Mouse (Mus musculus) macrophage (primary cell): ENCODE data around the gene Stk35. TPM values are rescaled to one million over a fixed set of nuclear protein-coding genes. Genes with fewer than 3 reads are reported as not detected.

Experiments
- H3K27ac ChIP-seq: fragments of 350-480 bp; formaldehyde crosslinking; 2 replicates; pipeline ENCODE4 v1.9.0; 2021
- H3K36me3 ChIP-seq: fragments of 350-480 bp; formaldehyde crosslinking; 2 replicates; pipeline ENCODE4 v1.9.0; 2021; ENCODE audit errors: inconsistent target
- H3K4me3 ChIP-seq: fragments of 350-480 bp; formaldehyde crosslinking; 2 replicates; pipeline ENCODE4 v1.9.0; 2021; ENCODE audit errors: inconsistent target
- H3K79me2 ChIP-seq: fragments of 350-480 bp; formaldehyde crosslinking; 2 replicates; pipeline ENCODE4 v1.9.0; 2021; ENCODE audit errors: inconsistent target
- WGBS: methylation state at CpG from one replicate; pipeline ENCODE4 v1.1.7; 2026; ENCODE audit warnings: inconsistent platforms; ENCODE audit not compliant: missing documents; 5-methylcytosine and 5-hydroxymethylcytosine counted together
- polyA plus RNA-seq: library from polyadenylated mRNA; stranded (reverse); fragments of 250-400 nt; gene quantifications from 3 replicates; pipeline ENCODE4 v1.2.4, GENCODE M21; 2018; ENCODE audit warnings: inconsistent platforms
- total RNA-seq, 78 experiments: library from RNA; depleted of rRNA; stranded (reverse); fragments of 250-400 nt; gene quantifications; 1 replicate in 9 of 78; 2 replicates in 24 of 78; 3 replicates in 43 of 78; 4 replicates in 2 of 78; pipeline ENCODE4 v1.2.4; 2018; ENCODE audit warnings: inconsistent platforms in 56 of 78

The Stk35 gene
- 100 to 1,000 TPM in 2 of 26 experiments, 10 to 100 TPM in 24; 23.7 to 119 (median 44.9) TPM for total RNA-seq (2018; cell fraction: chromatin; rRNA removed)
- total RNA-seq (2018; cell fraction: cytosol; rRNA removed): 10 to 100 TPM; 13.5 to 32.3 (median 16.9) TPM
- total RNA-seq (2018; cell fraction: nucleus; rRNA removed): 100 to 1,000 TPM in 1 of 26 experiments, 10 to 100 TPM in 25; 27.7 to 120 (median 41.9) TPM
- 7.1 to 11.0 TPM (median 10.4 TPM) in 3 replicates for polyA plus RNA-seq

DNA sequence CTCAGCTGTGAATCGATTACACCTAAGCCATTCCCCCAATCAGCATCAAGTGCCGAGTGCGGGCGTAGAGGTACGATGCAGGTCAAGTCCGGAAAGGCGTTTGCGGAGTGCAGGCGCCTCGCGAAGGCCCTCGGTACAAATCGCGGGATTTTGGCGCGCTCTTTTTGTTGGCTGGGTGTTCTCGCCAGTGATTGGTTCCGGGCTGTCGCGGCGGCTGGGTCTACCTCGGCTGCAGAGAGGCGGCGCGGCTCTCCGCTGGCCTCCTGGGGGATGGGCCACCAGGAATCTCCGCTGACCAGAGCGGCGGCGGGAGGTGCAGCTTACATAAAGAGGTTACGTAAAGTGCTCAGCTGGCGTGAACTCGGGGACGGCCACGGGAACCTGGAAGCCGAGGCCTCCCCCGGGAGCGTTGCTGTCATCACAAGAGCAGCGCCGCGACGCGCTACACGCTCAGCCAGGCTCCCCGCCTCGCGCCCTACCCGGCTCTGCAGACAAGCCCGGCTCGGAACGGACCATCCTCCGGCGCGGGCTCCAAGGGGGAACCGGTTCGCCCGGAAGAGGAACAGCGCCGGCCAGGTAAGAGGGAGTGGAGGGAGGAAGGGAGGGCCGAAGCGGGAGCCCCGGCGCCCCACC lies at the start of gene Stk35:
Gene Stk35, plus strand, starts transcription at position 247 of the 633 bp plus-strand sequence.
- 1% methylated on average over 63 of the region's 63 CpGs for WGBS
- H3K36me3 ChIP-seq: no peaks in the 10 kb centered on the region
- H3K27ac ChIP-seq: peak within 1 kb of the TSS; percentile 83
- H3K79me2 ChIP-seq: peaks cover 38% of the 10 kb centered on the region
- peak within 1 kb of the TSS; percentile 80 for H3K4me3 ChIP-seq

DNA sequence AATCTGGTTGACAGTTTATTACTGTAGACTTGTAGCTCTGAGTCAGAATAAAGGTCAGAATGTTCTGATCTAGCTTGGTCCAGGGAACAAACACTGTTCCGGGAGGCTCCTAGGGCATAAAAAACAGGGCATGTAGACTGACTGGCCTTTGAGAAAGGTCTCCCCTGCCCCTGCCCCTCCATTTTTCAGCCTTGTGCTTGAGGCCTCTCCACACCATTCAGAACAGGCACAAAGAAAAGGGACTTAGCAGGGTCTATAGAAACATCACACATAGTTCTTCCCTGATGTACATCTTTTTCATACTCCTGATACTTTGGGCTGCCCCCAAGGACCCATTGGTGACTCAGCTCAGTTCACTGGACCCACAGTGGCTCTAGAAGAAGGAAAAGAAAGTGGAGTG lies 18.3 kb upstream of the Stk35 start:
- no peak overlapping the region for H3K4me3 ChIP-seq
- WGBS: 86% methylated on average over 1 of the region's 1 CpGs
- no peaks in the 10 kb centered on the region for H3K79me2 ChIP-seq
- H3K36me3 ChIP-seq: no peaks in the 10 kb centered on the region
- H3K27ac ChIP-seq: no peak overlapping the region

DNA sequence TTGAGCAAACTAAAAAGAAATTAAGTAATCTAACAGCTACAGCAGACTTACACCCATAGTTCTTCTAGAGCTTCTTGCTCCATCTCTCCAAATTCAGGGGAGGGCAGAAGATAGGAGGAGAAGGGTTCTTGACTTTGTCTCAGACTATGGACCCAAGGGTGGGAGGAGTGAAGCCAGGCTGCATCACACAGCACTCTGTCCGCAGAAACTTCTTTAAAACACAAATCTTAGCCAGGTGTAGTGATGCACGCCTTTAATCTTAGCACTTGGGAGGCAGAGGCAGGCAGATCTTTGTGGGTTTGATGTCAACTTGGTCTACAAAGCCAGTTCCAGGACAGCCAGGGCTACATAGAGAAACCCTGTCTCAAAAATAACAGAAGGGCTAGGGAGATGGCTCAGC lies 3.8 kb upstream of the Stk35 start:
- no peak overlapping the region for H3K4me3 ChIP-seq
- no peak overlapping the region for H3K27ac ChIP-seq
- WGBS: 85% methylated on average over 2 of the region's 2 CpGs
- no peaks in the 10 kb centered on the region for H3K79me2 ChIP-seq
- H3K36me3 ChIP-seq: no peaks in the 10 kb centered on the region

DNA sequence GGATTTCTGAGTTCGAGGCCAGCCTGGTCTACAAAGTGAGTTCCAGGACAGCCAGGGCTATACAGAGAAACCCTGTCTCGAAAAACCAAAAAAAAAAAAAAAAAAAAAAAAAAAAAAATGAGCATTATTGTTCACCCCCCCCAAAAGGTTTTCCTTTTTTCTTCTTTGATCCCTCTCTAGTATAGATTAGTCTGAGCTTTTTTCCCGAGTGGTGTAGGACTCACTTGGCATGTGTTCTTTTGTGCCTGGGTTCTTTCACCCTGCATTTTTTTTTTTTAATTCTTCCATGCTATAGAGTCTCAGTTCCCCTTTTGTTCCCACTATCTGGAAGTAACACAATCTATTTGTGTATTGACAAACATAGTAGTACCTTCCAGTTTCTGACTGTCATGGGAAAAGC lies 2.6 kb upstream of the Stk35 start:
- 85% methylated on average over 1 of the region's 3 CpGs for WGBS
- Histone ChIP-seq H3K36me3 (no peaks in the 10 kb centered on the region), H3K4me3 (no peak overlapping the region), H3K27ac (no peak overlapping the region), H3K79me2 (peaks cover 12% of the 10 kb centered on the region)

DNA sequence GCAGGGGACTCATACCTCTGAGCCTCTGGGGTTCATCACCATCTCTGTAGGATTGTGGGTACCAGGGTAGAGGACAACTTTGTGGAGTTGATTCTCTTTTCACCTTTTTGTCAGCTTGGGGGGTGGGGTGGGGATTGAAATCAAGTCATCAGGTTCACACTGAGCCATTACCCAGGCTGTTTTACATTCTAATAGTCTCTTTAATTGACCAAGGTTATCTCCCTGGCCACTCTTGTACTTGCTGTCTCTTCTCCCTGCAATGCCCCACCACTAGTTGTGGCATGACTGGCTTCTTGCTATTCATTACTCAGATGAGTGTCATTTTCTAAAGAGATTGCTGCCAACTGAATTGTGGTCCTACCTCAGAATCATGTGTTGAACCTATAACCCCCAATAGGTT lies 1.9 kb upstream of the Stk35 start:
- Histone ChIP-seq H3K36me3 (no peaks in the 10 kb centered on the region), H3K27ac (no peak overlapping the region), H3K79me2 (peaks cover 19% of the 10 kb centered on the region), H3K4me3 (no peak overlapping the region)

DNA sequence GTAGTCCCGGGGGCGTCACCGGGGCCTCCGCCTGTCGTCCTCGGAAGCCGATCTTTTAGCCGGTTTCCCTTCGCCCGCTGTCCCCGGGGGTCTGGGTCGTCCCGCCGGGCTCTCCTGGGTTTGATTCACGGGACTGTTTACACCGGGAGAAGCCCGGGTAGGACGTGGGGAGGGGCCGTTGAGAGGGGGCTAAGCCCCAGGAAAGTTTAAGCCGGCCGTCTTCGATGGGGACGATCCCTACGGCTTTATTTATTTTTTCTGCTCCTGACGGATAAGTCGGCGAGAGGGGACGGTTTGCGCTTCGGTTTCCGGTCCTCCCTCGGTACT lies 550 bp downstream of the Stk35 start:
- H3K4me3 ChIP-seq: peak overlapping the region; percentile 80
- H3K79me2 ChIP-seq: peaks cover 43% of the 10 kb centered on the region
- no peaks in the 10 kb centered on the region; the same call in 1 of the 2 replicates for H3K36me3 ChIP-seq
- WGBS: under 1% methylated on average over 32 of the region's 32 CpGs
- peak overlapping the region; percentile 83 for H3K27ac ChIP-seq

DNA sequence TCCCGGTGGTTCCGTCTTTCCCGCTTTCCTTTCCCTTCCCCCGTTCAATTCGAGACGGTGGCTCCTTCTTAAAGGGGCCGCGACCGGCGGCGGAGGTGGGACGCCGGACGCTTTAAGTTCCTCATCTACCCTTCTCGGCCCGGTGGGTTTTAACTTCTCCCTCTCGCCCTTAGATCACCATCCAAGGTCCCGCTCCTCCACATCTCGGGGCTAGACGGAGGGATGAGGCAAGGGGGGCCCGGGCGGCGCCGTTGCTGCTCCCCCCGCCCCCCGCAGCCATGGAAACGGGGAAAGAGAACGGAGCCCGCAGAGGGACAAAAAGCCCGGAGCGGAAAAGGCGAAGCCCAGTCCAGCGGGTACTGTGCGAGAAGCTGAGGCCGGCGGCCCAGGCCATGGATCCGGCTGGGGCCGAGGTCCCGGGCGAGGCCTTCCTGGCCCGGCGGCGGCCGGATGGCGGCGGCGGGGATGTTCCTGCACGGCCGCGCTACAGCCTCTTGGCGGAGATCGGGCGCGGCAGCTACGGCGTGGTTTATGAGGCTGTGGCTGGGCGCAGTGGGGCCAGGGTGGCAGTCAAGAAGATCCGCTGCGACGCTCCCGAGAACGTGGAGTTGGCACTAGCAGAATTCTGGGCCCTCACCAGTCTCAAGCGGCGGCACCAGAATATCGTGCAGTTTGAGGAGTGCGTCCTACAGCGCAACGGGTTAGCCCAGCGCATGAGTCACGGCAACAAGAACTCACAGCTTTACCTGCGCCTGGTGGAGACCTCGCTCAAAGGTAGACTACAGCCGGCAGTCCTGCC lies 1.1 kb downstream of the Stk35 start:
- WGBS: 2% methylated on average over 67 of the region's 73 CpGs

DNA sequence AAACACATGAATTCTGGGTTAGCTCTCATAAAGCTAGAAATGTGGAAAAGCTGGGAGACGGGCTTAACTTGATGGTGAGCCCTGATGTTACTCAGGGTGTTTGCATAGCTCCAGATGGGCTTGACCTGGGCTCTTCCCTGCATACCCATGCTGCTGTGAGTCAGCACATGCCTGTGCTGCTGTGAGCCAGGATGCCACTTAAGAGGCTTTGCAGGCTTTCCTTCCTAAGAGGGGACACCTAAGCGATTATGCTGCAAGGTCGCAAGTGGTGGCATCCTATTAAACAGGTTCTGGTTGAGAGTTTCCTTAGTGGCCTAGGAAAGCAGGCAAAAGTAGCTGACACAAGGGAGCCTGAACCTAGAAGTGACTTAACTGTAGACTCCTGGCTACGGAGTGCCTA lies 5.2 kb downstream of the Stk35 start:
- H3K36me3 ChIP-seq: peaks cover 7% of the 10 kb centered on the region
- WGBS: 88% methylated on average over 4 of the region's 4 CpGs
- H3K4me3 ChIP-seq: no peak overlapping the region
- peaks cover 89% of the 10 kb centered on the region for H3K79me2 ChIP-seq
- H3K27ac ChIP-seq: no peak overlapping the region

More for the DNA sequence above, 1.1 kb downstream of the Stk35 start:
- H3K4me3 ChIP-seq: peak overlapping the region; percentile 80
- no peaks in the 10 kb centered on the region; the same call in 1 of the 2 replicates for H3K36me3 ChIP-seq
- H3K79me2 ChIP-seq: peaks cover 49% of the 10 kb centered on the region
- peak overlapping the region; percentile 83 for H3K27ac ChIP-seq

DNA sequence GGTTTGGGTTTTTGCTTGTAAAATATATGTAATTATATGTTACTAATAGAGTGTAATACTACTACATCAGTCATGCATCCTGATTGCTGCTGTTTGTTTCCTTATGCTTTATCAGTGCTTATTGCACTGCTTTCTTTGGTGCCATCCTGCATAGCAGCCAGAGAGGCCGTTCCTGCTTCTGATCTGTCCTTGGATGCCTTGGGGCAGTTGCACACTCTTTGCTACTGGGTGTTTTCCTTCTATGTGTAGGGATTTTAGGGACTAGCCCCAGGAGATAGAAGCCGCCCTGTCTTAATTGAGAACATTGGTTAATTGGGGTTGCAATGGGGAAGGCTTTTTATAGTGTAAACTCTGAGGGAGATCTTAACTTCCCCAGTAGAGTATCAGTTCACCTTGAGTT lies 6.2 kb downstream of the Stk35 start:
- WGBS: 86% methylated on average over 2 of the region's 2 CpGs
- peaks cover 16% of the 10 kb centered on the region for H3K36me3 ChIP-seq
- H3K4me3 ChIP-seq: no peak overlapping the region
- peaks cover 99% of the 10 kb centered on the region for H3K79me2 ChIP-seq
- H3K27ac ChIP-seq: no peak overlapping the region

DNA sequence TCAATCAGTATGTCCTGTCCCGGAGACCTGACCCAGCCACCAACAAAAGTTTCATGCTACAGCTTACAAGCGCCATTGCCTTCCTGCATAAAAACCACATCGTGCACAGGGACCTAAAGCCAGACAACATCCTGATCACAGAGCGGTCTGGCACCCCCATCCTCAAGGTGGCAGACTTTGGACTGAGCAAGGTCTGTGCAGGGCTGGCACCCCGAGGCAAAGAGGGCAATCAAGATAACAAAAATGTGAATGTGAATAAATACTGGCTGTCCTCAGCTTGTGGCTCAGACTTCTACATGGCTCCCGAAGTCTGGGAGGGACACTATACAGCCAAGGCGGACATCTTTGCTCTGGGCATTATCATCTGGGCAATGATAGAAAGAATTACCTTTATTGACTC lies 10.2 kb downstream of the Stk35 start:
- Histone ChIP-seq H3K36me3 (peaks cover 37% of the 10 kb centered on the region), H3K79me2 (peaks cover 100% of the 10 kb centered on the region), H3K4me3 (no peak overlapping the region), H3K27ac (no peak overlapping the region)
- 97% methylated on average over 7 of the region's 7 CpGs for WGBS

DNA sequence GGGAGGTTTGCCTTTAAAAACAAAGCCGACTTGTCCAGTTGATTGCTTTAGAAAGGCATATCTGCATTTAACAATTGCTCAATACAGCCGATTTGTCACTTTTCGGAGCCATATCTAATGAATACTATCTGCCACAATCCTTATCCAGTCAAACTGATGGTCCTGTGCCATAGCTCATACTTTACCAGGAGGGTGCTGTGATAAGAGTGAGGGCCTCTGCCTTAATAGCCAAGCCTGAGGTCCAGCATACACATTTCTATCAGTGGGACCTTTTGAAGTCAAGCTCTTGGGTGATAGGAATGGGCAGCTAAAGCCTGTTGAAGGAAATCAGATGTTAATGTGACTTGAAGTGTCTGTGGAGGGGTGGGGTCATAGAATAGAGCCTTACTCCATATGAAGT lies 13.7 kb downstream of the Stk35 start:
- H3K4me3 ChIP-seq: no peak overlapping the region
- H3K79me2 ChIP-seq: peaks cover 100% of the 10 kb centered on the region
- no peak overlapping the region for H3K27ac ChIP-seq
- H3K36me3 ChIP-seq: peaks cover 42% of the 10 kb centered on the region
- WGBS: 96% methylated on average over 3 of the region's 3 CpGs

DNA sequence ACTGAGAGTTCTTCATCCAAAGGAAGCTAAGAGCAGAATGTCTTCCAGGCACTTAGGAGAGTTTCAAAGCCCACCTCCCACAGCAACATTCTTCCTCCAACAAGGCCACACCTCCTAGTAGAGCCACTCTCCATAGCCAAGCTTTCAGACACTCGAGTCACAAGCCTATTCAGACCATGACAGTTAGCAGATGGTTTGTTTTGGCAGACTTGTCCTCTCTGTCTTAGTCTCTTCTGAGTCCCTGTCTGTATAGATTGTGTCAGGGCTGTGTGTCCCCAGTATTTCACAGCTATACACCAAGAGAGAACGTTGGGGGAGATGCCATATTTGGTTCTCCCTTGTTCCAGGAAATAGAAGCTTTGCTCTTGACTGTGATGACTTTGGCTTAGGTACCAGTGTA lies 14.8 kb downstream of the Stk35 start:
- peaks cover 100% of the 10 kb centered on the region for H3K79me2 ChIP-seq
- H3K4me3 ChIP-seq: no peak overlapping the region
- no peak overlapping the region for H3K27ac ChIP-seq
- WGBS: 74% methylated on average over 2 of the region's 2 CpGs
- peaks cover 39% of the 10 kb centered on the region for H3K36me3 ChIP-seq

DNA sequence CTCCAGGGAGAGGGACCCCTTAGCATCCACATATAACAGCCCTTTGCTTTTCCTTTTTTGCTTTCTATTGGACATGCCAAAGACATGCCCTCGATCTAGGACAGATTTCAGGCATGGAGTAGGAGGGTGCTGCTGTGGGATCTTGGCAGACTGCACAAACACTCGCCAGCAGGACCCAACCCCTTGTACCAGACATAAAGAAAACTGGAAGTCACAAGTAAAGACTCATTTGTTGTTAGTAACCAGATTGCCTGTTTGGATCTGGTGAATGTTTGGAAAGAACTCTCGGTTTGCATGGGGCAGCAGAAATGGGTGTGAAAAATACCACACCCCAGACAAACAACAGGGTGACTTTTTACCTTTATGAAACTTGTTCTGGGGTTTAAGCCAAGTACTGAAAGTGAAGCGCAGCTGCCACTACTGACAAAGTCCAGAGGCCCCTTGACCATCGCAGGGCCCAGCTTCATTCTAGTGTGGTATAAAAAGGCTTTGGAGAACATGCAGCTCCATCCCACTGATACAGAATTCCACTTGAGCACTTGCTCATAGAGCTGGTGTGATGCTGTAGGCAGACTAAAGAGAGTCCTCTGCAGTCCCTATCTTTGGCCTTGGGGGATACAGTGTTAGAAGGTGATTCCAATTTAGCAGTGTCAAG lies 17.4 kb downstream of the Stk35 start:
- Histone ChIP-seq H3K79me2 (peaks cover 100% of the 10 kb centered on the region), H3K4me3 (no peak overlapping the region), H3K36me3 (peaks cover 13% of the 10 kb centered on the region; the same call in 1 of the 2 replicates), H3K27ac (no peak overlapping the region)
- WGBS: 95% methylated on average over 5 of the region's 5 CpGs

DNA sequence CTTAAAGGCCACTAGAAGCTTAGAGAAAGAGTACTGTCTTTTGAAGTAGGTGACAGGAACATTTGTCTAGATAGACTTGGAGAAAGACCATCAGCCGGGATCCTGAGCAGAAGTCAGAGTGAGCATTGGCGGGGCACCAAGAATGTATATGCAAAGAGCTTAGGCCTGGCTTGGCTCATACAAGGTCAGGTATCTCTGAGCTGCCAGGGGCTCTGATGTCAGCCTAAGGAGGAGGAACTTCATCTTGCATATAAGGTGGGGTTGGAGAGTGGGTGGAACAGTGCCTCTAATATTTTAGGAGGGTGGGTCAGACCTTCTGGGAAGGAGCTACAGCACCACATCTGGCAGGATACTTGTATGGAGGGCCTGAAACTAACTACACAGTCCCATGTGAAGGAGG lies 18.6 kb downstream of the Stk35 start:
- Histone ChIP-seq H3K27ac (no peak overlapping the region), H3K79me2 (peaks cover 100% of the 10 kb centered on the region), H3K4me3 (no peak overlapping the region), H3K36me3 (peaks cover 9% of the 10 kb centered on the region; the same call in 1 of the 2 replicates)
- 96% methylated on average over 2 of the region's 2 CpGs for WGBS

DNA sequence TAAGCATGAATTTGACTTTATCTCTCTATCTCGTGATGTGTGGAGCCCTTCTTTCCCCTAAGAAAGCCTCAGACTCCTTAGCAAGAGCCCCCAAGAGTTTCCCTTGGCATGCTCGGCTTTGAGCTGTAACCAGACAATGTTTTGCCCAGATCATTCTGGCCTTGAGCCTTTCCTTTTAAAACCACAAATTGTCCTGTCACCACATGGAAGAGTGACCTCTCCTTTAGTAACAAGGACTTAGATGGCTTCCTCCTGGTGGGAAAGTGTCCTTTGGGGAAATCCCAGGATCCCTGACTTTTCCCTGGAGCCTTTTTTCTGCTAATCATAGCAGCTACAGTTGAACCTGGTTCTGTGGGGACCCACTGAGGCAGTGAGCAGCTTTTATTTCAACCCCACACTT lies 19.2 kb downstream of the Stk35 start:
- Histone ChIP-seq H3K79me2 (peaks cover 100% of the 10 kb centered on the region), H3K4me3 (no peak overlapping the region), H3K27ac (no peak overlapping the region), H3K36me3 (peaks cover 5% of the 10 kb centered on the region; the same call in 1 of the 2 replicates)
- WGBS: 71% methylated on average over 2 of the region's 2 CpGs
